Mouse (Mus musculus): ENCODE data around the gene E130114P18Rik. TPM values are rescaled to one million over a fixed set of nuclear protein-coding genes. Genes with fewer than 3 reads are reported as not detected.

E130114P18Rik gene
- total RNA-seq, 2 experiments from 2014 or later: 8.4 to 11.7 TPM

GRCm38 (mm10) chr4:97611251-97611847 is 166.5 kb downstream of the E130114P18Rik start:
- peak; percentile 76 to 91 for DNase-seq (ENCODE audit: low spot score in 2 of 2)

- peak; percentile 34 to 88 for DNase-seq (ENCODE audit: low spot score in 2 of 2)
Observed at GRCm38 (mm10) chr4:97609831-97610727, 167.8 kb downstream of the E130114P18Rik start.

GRCm38 (mm10) chr4:97609329-97609728 is 168.5 kb downstream of the E130114P18Rik start:
- no peak for DNase-seq (ENCODE audit: low spot score in 2 of 2)

- DNase-seq (ENCODE audit: low spot score in 2 of 2): no peak
Observed at GRCm38 (mm10) chr4:97608728-97609127, 169.2 kb downstream of the E130114P18Rik start.

- no peak for DNase-seq (ENCODE audit: low spot score in 2 of 2)
Observed at GRCm38 (mm10) chr4:97608134-97608533, 169.7 kb downstream of the E130114P18Rik start.

- DNase-seq (ENCODE audit: low spot score in 2 of 2): no peak
Observed at GRCm38 (mm10) chr4:97607169-97607568, 170.7 kb downstream of the E130114P18Rik start.

- DNase-seq (ENCODE audit: low spot score in 2 of 2): no peak
Observed at GRCm38 (mm10) chr4:97606524-97606923, 171.4 kb downstream of the E130114P18Rik start.

GRCm38 (mm10) chr4:97602579-97602978 is 175.3 kb downstream of the E130114P18Rik start:
- DNase-seq (ENCODE audit: low spot score in 2 of 2): no peak

GRCm38 (mm10) chr4:97600875-97601835 is 176.7 kb downstream of the E130114P18Rik start:
- no peak for DNase-seq (ENCODE audit: low spot score in 2 of 2)

- no peak for DNase-seq (ENCODE audit: low spot score in 2 of 2)
Observed at GRCm38 (mm10) chr4:97597443-97597842, 180.4 kb downstream of the E130114P18Rik start.

- no peak for DNase-seq (ENCODE audit: low spot score in 2 of 2)
Observed at GRCm38 (mm10) chr4:97596348-97596747, 181.5 kb downstream of the E130114P18Rik start.

GRCm38 (mm10) chr4:97593869-97594268 is 184.0 kb downstream of the E130114P18Rik start:
- no peak for DNase-seq (ENCODE audit: low spot score in 2 of 2)

- DNase-seq (ENCODE audit: low spot score in 2 of 2): no peak
Observed at GRCm38 (mm10) chr4:97589790-97590189, 188.1 kb downstream of the E130114P18Rik start.

GRCm38 (mm10) chr4:97587412-97588010 is 190.4 kb downstream of the E130114P18Rik start:
- DNase-seq (ENCODE audit: low spot score in 2 of 2): no peak

GRCm38 (mm10) chr4:97585170-97585569 is 192.7 kb downstream of the E130114P18Rik start:
- no peak for DNase-seq (ENCODE audit: low spot score in 2 of 2)

- no peak for DNase-seq (ENCODE audit: low spot score in 2 of 2)
Observed at GRCm38 (mm10) chr4:97584445-97585130, 193.3 kb downstream of the E130114P18Rik start.

GRCm38 (mm10) chr4:97582796-97583430 is 195.0 kb downstream of the E130114P18Rik start:
- peak in 1 of 2 experiments; percentile 43 for DNase-seq (ENCODE audit: low spot score in 2 of 2)

GRCm38 (mm10) chr4:97582064-97582415 is 195.8 kb downstream of the E130114P18Rik start:
- no peak for DNase-seq (ENCODE audit: low spot score in 2 of 2)

GRCm38 (mm10) chr4:97581314-97582063 is 196.4 kb downstream of the E130114P18Rik start:
- DNase-seq (ENCODE audit: low spot score in 2 of 2): peak in 1 of 2 experiments; percentile 48
